Mouse (Mus musculus) cortical plate, adult 2 months (tissue): ENCODE results near the gene Adamtsl1.

ENCODE experiments used
- CTCF ChIP-seq: fragments of 200-500 bp; IDR thresholded peaks from 2 replicates; pipeline ENCODE4 v1.5.1; 2011; ENCODE audit warnings: mild to moderate bottlenecking, control low read depth, low read length; ENCODE audit not compliant: insufficient read depth; ENCODE audit errors: extremely low read depth
- POLR2A ChIP-seq: fragments of 200-500 bp; IDR thresholded peaks from 2 replicates; pipeline ENCODE4 v1.6.1; 2011; ENCODE audit warnings: mild to moderate bottlenecking, low read length, control low read depth; ENCODE audit not compliant: insufficient read depth; ENCODE audit errors: extremely low read depth

GRCm38 (mm10) chr4:85957266-85957665, 443.3 kb downstream of the Adamtsl1 start:
- TF ChIP-seq CTCF = no peak
- no peak for TF ChIP-seq POLR2A
